Mouse (Mus musculus): ENCODE results near the gene Celsr2. TPM values are rescaled to one million over a fixed set of nuclear protein-coding genes. Genes with fewer than 3 reads are reported as not detected.

The Celsr2 gene
- polyA plus RNA-seq, 1 experiment from 2014 or later = 12.2 TPM

Other genes with a start within 250 kb of the Celsr2 start
- gene Amigo1, start 229.2 kb downstream of the Celsr2 start, polyA plus RNA-seq (2015; fragmentation: Nextera tagmentation; extraction: Ambion mirVana) = 3.8 and 4.4 TPM in 2 replicates
- 3.7 and 4.2 TPM in 2 replicates for gene Cyb561d1, start 214.3 kb downstream of the Celsr2 start, polyA plus RNA-seq (2015; fragmentation: Nextera tagmentation; extraction: Ambion mirVana)
- gene Atxn7l2, start 204.6 kb downstream of the Celsr2 start, polyA plus RNA-seq (2015; fragmentation: Nextera tagmentation; extraction: Ambion mirVana) = 11.6 and 13.3 TPM in 2 replicates
- gene Sypl2, start 188.9 kb downstream of the Celsr2 start, polyA plus RNA-seq (2015; fragmentation: Nextera tagmentation; extraction: Ambion mirVana) = 0.23 and 0.48 TPM in 2 replicates
- gene Psma5, start 158.6 kb downstream of the Celsr2 start, polyA plus RNA-seq (2015; fragmentation: Nextera tagmentation; extraction: Ambion mirVana) = 254 and 273 TPM in 2 replicates
- 12.4 and 14.2 TPM in 2 replicates for gene Sort1, start 131.5 kb downstream of the Celsr2 start, polyA plus RNA-seq (2015; fragmentation: Nextera tagmentation; extraction: Ambion mirVana)
- gene Mybphl, start 50.6 kb downstream of the Celsr2 start, polyA plus RNA-seq (2015; fragmentation: Nextera tagmentation; extraction: Ambion mirVana) = not detected in 2 replicates
- 34.9 and 38.9 TPM in 2 replicates for gene Psrc1, start 31.7 kb downstream of the Celsr2 start, polyA plus RNA-seq (2015; fragmentation: Nextera tagmentation; extraction: Ambion mirVana)
- gene Sars, start 29.7 kb upstream of the Celsr2 start, polyA plus RNA-seq (2015; fragmentation: Nextera tagmentation; extraction: Ambion mirVana) = 124 and 142 TPM in 2 replicates
- 0.41 and 0.46 TPM in 2 replicates for gene 1700013F07Rik, start 118.6 kb upstream of the Celsr2 start, polyA plus RNA-seq (2015; fragmentation: Nextera tagmentation; extraction: Ambion mirVana)
- 33.7 and 45.1 TPM in 2 replicates for gene 5330417C22Rik, start 121.0 kb upstream of the Celsr2 start, polyA plus RNA-seq (2015; fragmentation: Nextera tagmentation; extraction: Ambion mirVana)
- gene Tmem167b, start 146.9 kb upstream of the Celsr2 start, polyA plus RNA-seq (2015; fragmentation: Nextera tagmentation; extraction: Ambion mirVana) = 38.3 and 40.0 TPM in 2 replicates
- 43.5 and 44.7 TPM in 2 replicates for gene Taf13, start 156.1 kb upstream of the Celsr2 start, polyA plus RNA-seq (2015; fragmentation: Nextera tagmentation; extraction: Ambion mirVana)
- 10.8 and 11.6 TPM in 2 replicates for gene Wdr47, start 175.7 kb upstream of the Celsr2 start, polyA plus RNA-seq (2015; fragmentation: Nextera tagmentation; extraction: Ambion mirVana)
- 79.7 and 86.4 TPM in 2 replicates for gene Clcc1, start 238.4 kb upstream of the Celsr2 start, polyA plus RNA-seq (2015; fragmentation: Nextera tagmentation; extraction: Ambion mirVana)